Mouse (Mus musculus) testis, adult 2 months (tissue): ENCODE measurements around the gene Cfp.

ENCODE experiments used
- CTCF ChIP-seq: fragments of 200-500 bp; IDR thresholded peaks from 2 replicates; pipeline ENCODE4 v1.5.1; 2012; ENCODE audit warnings: low read depth, mild to moderate bottlenecking, inconsistent platforms, low read length, moderate library complexity; ENCODE audit not compliant: control insufficient read depth, insufficient read depth, insufficient replicate concordance
- POLR2A ChIP-seq: fragments of 200-500 bp; IDR thresholded peaks from 2 replicates; pipeline ENCODE4 v1.6.1; 2012; ENCODE audit warnings: low read depth, mild to moderate bottlenecking, inconsistent platforms, low read length, moderate library complexity; ENCODE audit not compliant: control insufficient read depth

DNA sequence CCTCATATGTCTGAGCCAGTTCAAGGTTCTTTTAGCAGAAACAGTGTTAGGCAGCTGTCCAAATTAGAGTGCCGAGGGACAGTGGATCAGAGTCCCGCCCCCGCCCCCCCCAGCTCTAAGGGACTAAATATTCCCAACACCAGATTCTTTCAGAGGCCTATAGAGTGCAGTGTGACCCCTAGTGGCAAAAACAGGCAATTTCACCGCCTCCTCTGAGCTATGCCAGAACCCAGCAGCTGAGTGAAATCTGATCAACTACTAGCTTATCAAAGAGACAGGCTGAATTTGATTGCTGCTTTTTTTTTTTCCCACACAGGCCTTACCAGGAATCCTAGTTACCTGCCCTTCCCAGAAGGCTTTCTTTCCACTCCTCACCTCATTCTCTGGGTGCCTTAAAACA lies 14.7 kb upstream of the Cfp start:
- TF ChIP-seq CTCF: no peak
- no peak for TF ChIP-seq POLR2A
